Comparison of ENCODE assay signal across 9 mouse cellular contexts in genomic region chr11:32161500-32161899, GRCm38 (mm10). TPM values are rescaled to one million over a fixed set of nuclear protein-coding genes. Genes with fewer than 3 reads are reported as not detected.
DNase-seq lines count a peak whose midpoint lies in the region; ATAC-seq and TF ChIP-seq lines count a peak whose summit lies in the region.
"Had no signal": no experiment of that assay in that cellular context is flagged by ENCODE, and none has a peak within 500 bp of the region (broad histone marks: within the 10 kb centered on the region; RNA-seq: fewer than 3 reads in every experiment).

No protein-coding gene starts in this region.

- 6% methylated on average over 9 of the region's 9 CpGs for WGBS in hindbrain, embryonic 13.5 days
- WGBS in limb, embryonic 12.5 days, result 4% methylated on average over 9 of the region's 9 CpGs

- peak; percentile 38 for ATAC-seq in hindbrain, embryonic 13.5 days (ENCODE audit: low FRiP score)
- peak; percentile 45; the same call in 1 of the 2 replicates for ATAC-seq in limb, embryonic 12.5 days (ENCODE audit: insufficient number of reproducible peaks, insufficient read depth, low FRiP score, low TSS enrichment, low read depth)

- H3K4me3 ChIP-seq in testis, adult 2 months (ENCODE audit: control insufficient read depth, low read depth, low read length), result no peak overlapping the region
- peak overlapping the region; percentile 29 for H3K4me3 ChIP-seq in hindbrain, embryonic 13.5 days
- H3K4me3 ChIP-seq in limb, embryonic 12.5 days (replicated peaks), result peak overlapping the region; percentile 34

- H3K27me3 ChIP-seq in testis, adult 2 months (ENCODE audit: control insufficient read depth, insufficient read depth, low read length), result no peaks in the 10 kb centered on the region
- H3K27me3 ChIP-seq in hindbrain, embryonic 13.5 days, result no peaks in the 10 kb centered on the region
- peaks cover 21% of the 10 kb centered on the region for H3K27me3 ChIP-seq in limb, embryonic 12.5 days

- no peaks in the 10 kb centered on the region for H3K36me3 ChIP-seq in testis, adult 2 months (ENCODE audit: control insufficient read depth, insufficient read depth, low read length)
- H3K36me3 ChIP-seq in hindbrain, embryonic 13.5 days, result no peaks in the 10 kb centered on the region
- H3K36me3 ChIP-seq in limb, embryonic 12.5 days, result no peaks in the 10 kb centered on the region

- no peaks in the 10 kb centered on the region for H3K9me3 ChIP-seq in hindbrain, embryonic 13.5 days
- H3K9me3 ChIP-seq in limb, embryonic 12.5 days, result no peaks in the 10 kb centered on the region

- peak overlapping the region; percentile 56 for H3K4me2 ChIP-seq in hindbrain, embryonic 13.5 days
- H3K4me2 ChIP-seq in limb, embryonic 12.5 days, result peak overlapping the region; percentile 66

- no peak overlapping the region for H3K27ac ChIP-seq in testis, adult 2 months (ENCODE audit: control insufficient read depth, insufficient read depth, low read depth, low read length)
- H3K27ac ChIP-seq in hindbrain, embryonic 13.5 days, result peak overlapping the region; percentile 95
- no peak overlapping the region for H3K27ac ChIP-seq in limb, embryonic 12.5 days
- H3K27ac ChIP-seq: macrophage had no signal

- H3K4me1 ChIP-seq in testis, adult 2 months (ENCODE audit: control insufficient read depth, insufficient read depth, low read length), result peaks cover 3% of the 10 kb centered on the region; the same call in 1 of the 2 replicates
- H3K4me1 ChIP-seq in hindbrain, embryonic 13.5 days (replicated peaks), result peaks cover 52% of the 10 kb centered on the region
- peaks cover 7% of the 10 kb centered on the region for H3K4me1 ChIP-seq in limb, embryonic 12.5 days (replicated peaks)

- peak overlapping the region; percentile 74 for H3K9ac ChIP-seq in hindbrain, embryonic 13.5 days
- no peak overlapping the region for H3K9ac ChIP-seq in limb, embryonic 12.5 days (replicated peaks)

- DNase-seq in testis, postnatal 14 days (ENCODE audit: low spot score), result no peak
- DNase-seq in cerebellum, postnatal 36 days, result peak; percentile 39 to 52
- DNase-seq in retina, embryonic 14.5 days (ENCODE audit: low spot score), result peak; percentile 51
- DNase-seq in spleen, postnatal 10 days (ENCODE audit: low spot score in 2 of 2), result no peak
- DNase-seq in adrenal gland, adult 2 months, result no peak

- TF ChIP-seq CTCF in testis, adult 2 months (IDR thresholded peaks at IDR 0.05; ENCODE audit: control insufficient read depth, insufficient read depth, insufficient replicate concordance, low read depth, low read length), result peak; percentile 12; the same call in 1 of the 2 replicates

- TF ChIP-seq POLR2A in testis, adult 2 months (IDR thresholded peaks at IDR 0.05; ENCODE audit: control insufficient read depth, low read depth, low read length), result no peak

RNA-seq across cellular contexts. Expression of gene Il9r, which starts 38.6 kb away (rescaled TPM):
- polyA plus RNA-seq in testis, adult 2 months (2012; rRNA removed), result 1.6 and 2.1 TPM in 2 replicates
- not detected in 2 replicates for polyA plus RNA-seq in hindbrain, embryonic 13.5 days (2015; fragmentation: Nextera tagmentation; extraction: Ambion mirVana)
- polyA plus RNA-seq in limb, embryonic 12.5 days (2016; fragmentation: Nextera tagmentation; extraction: Ambion mirVana), result 0.21 TPM in 1 of 2 replicates, not detected in the other
- under 1 TPM; 0.26 to 0.31 TPM for total RNA-seq in adrenal gland, adult 2 months (2021)
- 0.69 TPM in 1 of 2 replicates, not detected in the other for polyA plus RNA-seq in adrenal gland, adult 2 months (2012; rRNA removed)
- polyA plus RNA-seq: macrophage had no signal

RNA-seq across cellular contexts. Expression of gene Snrnp25, which starts 43.7 kb away (rescaled TPM):
- 38.8 and 39.6 TPM in 2 replicates for polyA plus RNA-seq in testis, adult 2 months (2012; rRNA removed)
- polyA plus RNA-seq in hindbrain, embryonic 13.5 days (2015; fragmentation: Nextera tagmentation; extraction: Ambion mirVana), result 43.7 and 46.9 TPM in 2 replicates
- 81.9 and 83.3 TPM in 2 replicates for polyA plus RNA-seq in limb, embryonic 12.5 days (2016; fragmentation: Nextera tagmentation; extraction: Ambion mirVana)
- 10 to 100 TPM in 1 of 2 experiments, 1 to 10 TPM in 1; 9.8 to 15.5 TPM for total RNA-seq in adrenal gland, adult 2 months (2021)
- polyA plus RNA-seq in adrenal gland, adult 2 months (2012; rRNA removed), result 7.2 and 7.8 TPM in 2 replicates

Comparison
In these comparisons a context has a peak if more than half of its experiments do, and no peak if none do; other contexts are left out.
1. DNase-seq: peak in cerebellum, postnatal 36 days (2 of 2) and retina, embryonic 14.5 days (single experiment); none in testis, postnatal 14 days (single experiment), spleen, postnatal 10 days (0 of 2) and adrenal gland, adult 2 months (single experiment).